Mouse (Mus musculus): ENCODE measurements around the gene Col12a1.
A peak's percentile ranks its signal among the peaks of the same experiment; 100 is the strongest.
"Not testable (repeated sequence)": the region's sequence is repeated elsewhere in the genome, so short reads cannot be mapped to it uniquely, and the experiment has no call there.

Col12a1 gene

DNA sequence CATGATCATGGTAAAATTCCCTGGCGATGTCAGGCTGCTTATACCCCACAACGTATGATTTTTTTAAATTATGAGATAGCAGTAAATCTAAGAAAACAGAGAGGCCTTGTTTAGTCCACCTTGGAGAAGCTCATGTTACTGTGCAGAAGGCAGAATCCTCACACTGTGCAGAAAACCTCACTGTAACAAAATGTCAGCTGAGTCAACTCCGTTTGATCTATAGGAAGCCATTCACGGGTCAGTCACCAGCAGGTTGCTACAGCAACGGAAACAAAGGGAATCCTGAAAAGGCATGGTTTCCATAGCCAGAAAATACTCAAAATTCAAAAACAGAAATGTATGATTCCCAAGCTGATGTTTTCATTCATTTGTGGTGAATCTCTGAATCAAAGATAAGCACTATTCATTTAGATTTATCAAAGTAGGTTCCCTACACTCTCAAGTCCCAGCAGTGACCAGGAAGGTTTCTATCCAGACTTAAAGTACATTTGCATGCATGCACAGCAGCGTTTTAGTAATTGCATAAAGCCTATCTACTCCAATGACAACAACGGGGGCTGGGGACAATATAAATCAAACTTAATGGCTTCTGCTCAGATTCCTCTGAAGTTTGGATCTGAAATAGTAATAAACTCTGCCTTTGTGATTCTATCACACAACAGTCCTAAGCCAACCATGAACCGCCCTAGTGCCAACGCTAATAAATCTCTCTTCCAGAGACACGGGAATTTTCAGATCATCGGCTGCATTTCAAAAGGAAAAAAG lies 28.7 kb downstream of the Col12a1 start:
- no peak for DNase-seq (ENCODE audit: low spot score)

DNA sequence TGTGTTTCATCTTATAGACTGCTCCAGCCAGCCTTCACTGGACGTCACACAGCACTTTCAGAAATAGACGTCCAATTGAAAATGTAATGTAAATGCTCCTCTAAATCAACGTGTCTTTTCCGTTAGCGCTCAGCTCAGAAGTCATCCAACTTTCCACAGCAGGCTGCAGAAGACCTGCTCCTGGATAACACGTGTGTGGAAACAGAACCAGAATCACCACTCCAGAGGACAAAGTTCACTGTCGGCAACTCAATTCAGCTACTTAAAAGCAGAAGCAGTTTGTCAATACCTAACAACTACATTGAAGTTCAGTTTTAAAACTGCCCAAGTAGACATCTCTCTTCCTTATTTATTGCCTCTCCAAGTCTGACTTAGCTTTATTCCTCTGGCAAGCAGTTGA lies 29.3 kb downstream of the Col12a1 start:
- DNase-seq (ENCODE audit: low spot score) = no peak

- DNase-seq (ENCODE audit: low spot score) = no peak
Observed at GRCm38 (mm10) chr9:79687227-79687626, 31.4 kb downstream of the Col12a1 start.

GRCm38 (mm10) chr9:79686049-79686448 lies 32.6 kb downstream of the Col12a1 start:
- no peak for DNase-seq (ENCODE audit: low spot score)

GRCm38 (mm10) chr9:79680453-79681240 lies 38.0 kb downstream of the Col12a1 start:
- no peak for DNase-seq (ENCODE audit: low spot score)

DNA sequence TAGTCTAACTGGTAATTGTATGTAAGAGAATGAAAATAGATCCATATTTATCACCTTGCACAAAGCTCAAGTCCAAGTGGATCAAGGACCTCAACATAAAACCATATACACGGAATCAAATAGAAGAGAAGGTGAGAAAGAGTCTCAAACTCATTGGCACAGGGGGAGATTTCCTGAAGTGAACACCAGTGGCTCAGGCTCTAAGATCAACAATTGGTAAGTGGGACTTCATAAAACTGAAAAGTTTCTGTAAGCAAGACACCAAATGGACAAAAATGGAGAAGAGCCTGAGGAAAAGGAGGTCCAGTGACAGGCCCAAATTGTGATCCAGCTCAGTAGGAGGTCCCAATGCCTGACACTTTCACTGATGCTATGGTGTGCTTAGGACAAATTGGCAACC lies 49.8 kb downstream of the Col12a1 start:
- DNase-seq (ENCODE audit: low spot score) = not testable (repeated sequence)

DNA sequence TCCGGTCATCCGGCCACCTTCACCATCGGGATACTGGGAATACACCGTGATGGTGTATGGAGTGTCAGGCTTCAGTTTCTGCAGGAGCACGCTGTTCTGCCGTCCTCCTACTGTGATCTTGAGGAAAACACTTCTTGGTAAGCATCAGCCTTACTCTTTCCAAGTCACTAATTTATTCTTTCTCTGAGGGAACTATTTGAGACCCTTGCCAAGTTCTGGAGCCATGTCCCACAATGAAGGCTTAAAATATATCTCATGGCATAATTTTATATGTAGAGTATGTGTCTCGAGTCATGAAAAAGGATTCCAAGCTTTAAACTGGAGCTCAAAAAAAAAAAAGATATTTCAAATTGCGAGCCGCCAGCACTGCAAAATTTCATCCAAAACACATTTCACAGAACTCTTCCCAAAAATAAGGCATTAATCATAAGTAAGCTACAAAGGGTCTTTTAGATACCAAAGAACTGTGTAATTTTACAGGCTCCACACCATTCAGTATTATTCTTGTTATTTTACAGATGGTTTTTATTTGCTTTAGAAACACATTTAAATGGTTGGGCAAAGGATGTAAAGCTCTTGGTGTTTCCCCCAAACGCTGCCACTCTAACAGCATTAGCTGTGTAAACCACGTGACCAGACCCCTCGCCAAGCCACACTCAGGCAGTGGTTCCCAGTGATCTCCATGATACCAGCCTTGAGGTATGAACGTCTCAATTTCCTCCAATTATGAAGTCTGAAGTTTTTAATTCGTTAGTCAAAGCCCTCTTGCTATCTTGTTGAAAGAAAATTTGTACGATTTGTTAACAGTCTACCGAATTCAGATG lies 65.1 kb downstream of the Col12a1 start:
- no peak for DNase-seq (ENCODE audit: low spot score)

DNA sequence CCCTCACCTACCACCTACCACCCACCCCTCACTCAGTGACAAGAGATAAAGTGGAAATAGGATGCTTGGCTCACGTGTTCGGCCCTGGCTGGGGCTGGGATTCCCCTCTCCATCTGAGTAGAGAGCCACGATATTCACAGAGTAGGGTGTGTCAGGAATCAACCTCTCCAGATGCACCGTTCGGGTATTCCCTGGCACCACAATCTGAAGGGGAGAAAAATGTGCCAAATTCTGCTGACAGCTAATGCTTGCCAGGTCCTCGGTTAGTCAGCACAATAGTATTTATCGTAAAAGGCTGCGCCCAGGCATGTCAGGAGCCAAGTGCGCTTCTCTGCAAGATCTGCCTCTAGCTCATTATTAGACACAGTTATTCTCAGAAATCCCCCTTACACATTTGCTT lies 70.0 kb downstream of the Col12a1 start:
- DNase-seq (ENCODE audit: low spot score) = no peak

- no peak for DNase-seq (ENCODE audit: low spot score)
Observed at GRCm38 (mm10) chr9:79645757-79646156, 72.9 kb downstream of the Col12a1 start.

GRCm38 (mm10) chr9:79639430-79640090 lies 79.1 kb downstream of the Col12a1 start:
- no peak for DNase-seq (ENCODE audit: low spot score)

DNA sequence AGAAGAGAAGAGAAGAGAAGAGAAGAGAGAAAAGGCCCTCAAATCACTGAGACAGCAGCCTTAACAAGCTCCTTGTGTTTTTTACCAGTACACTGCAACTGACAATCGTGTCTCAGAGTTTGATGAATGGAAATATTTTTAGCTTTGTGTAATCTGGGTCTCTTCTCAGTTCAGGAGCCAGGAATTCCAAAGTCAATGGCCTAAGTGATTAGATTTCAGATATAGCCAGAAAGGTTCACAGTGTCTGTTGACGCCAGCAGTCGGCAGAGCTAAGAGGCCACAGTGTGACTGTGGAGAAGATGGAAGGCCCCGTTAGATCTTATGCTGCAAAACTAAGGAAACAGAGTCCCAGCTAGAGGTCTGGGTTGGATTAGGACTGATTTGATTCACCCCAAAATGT lies 80.8 kb downstream of the Col12a1 start:
- no peak for DNase-seq (ENCODE audit: low spot score)

- no peak for DNase-seq (ENCODE audit: low spot score)
Observed at GRCm38 (mm10) chr9:79634076-79634475, 84.6 kb downstream of the Col12a1 start.

- no peak for DNase-seq (ENCODE audit: low spot score)
Observed at GRCm38 (mm10) chr9:79631186-79631585, 87.4 kb downstream of the Col12a1 start.

- no peak for DNase-seq (ENCODE audit: low spot score)
Observed at GRCm38 (mm10) chr9:79618839-79619597, 99.6 kb downstream of the Col12a1 start.

DNA sequence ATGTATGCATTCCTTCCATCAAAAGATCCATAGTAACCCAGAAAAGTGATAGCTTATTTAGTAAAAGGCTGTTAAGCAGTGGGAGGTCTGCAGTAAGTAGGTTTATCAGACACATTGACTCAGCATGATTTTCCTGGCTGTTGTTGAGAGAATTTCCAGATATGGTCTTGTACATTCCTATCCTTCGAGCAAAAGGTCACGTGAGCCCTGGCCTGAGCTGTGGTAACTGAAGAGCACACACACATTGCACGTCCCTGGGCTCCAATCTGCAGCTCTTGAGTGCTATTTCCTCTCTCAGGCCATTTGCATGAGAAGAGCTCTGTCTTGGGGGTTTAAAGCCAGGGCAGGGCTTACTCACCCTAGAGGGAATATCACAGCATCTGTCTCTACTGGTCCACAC lies 101.3 kb downstream of the Col12a1 start:
- DNase-seq (ENCODE audit: low spot score) = peak; percentile 9

DNA sequence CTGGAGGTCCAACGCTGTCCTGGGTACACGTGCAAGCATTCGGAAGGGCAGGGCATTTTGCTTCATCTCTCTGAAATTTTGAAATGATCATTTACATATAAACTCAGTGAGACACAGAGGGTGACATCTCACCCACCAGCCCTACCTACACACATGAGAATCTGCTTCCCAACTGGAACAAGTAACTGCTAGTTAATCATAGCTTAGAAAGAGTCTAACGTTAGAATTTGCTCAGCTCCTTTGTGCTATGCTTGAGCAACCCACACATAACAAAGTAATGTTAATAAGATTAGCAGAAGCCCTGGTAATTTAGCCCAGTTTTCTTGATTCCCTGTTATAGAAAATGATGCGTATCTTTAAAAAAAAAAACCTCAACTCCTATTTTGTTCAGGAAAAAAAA lies 102.6 kb downstream of the Col12a1 start:
- DNase-seq (ENCODE audit: low spot score) = no peak

GRCm38 (mm10) chr9:79610286-79610685 lies 108.3 kb downstream of the Col12a1 start:
- peak; percentile 18 for DNase-seq (ENCODE audit: low spot score)

- no peak for DNase-seq (ENCODE audit: low spot score)
Observed at GRCm38 (mm10) chr9:79609661-79610060, 109.0 kb downstream of the Col12a1 start.

DNA sequence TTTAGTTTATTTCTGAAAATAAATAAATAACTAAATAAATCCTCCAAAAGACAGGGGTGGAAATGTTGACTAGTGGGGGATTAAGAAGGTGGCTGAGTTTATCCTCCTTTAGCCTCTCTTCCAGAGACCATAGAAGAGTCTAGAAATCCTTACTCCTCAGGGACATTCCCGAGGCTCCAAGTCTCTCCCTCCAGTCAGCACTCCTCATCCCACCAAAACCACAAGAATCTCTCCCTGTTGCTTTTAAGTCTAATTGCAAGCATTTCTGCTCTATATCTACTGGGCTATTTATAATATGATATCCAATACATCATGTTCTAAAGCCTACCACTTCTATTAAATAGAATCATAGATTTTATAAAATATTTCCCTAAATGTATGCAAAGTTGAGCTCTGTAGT lies 109.8 kb downstream of the Col12a1 start:
- no peak for DNase-seq (ENCODE audit: low spot score)

DNA sequence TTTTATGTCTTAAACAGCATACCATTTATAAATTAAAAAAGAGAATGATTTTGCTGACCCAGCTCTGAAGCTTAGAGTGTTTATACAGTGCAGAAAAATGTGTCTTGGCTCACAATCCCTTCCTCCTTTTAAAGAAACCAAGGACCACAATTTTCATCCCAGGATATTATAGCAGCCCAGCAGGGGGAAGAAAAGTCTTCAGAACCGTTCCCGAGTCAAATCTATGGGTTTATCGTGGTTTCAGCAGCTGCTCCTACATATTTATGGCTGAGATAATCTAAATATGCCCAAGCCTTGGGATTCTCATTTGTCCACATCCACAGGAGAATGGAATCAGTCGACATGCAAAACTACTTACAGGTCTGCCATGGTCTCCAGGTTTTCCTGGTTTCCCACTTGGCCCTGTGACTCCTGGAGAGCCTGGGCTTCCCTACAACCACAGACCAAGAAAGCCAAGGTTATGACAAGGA lies 110.5 kb downstream of the Col12a1 start:
- no peak for DNase-seq (ENCODE audit: low spot score)

- no peak for DNase-seq (ENCODE audit: low spot score)
Observed at GRCm38 (mm10) chr9:79606122-79606521, 112.5 kb downstream of the Col12a1 start.

All from testis, postnatal 14 days (tissue).